Mouse (Mus musculus) spleen, adult 2 months (tissue): ENCODE results near the gene Arl14. TPM values are rescaled to one million over a fixed set of nuclear protein-coding genes. Genes with fewer than 3 reads are reported as not detected.

Experiments
- DNase-seq, 2 experiments: peaks; one replicate each; pipeline versions ENCODE4 v3.0.0 to v3.0.0-alpha.2; 2012 to 2021; ENCODE audit warnings: low spot score in 2 of 2, low read depth in 1 of 2
- H3K27ac ChIP-seq: fragments of 200-500 bp; 2 replicates; pipeline ENCODE4 v1.5.1; 2012; ENCODE audit warnings: low read length, inconsistent platforms; ENCODE audit not compliant: insufficient read depth
- H3K27me3 ChIP-seq: fragments of 200-500 bp; 2 replicates; pipeline ENCODE4 v1.6.1; 2012; ENCODE audit warnings: mild to moderate bottlenecking, moderate library complexity, low read length, inconsistent platforms; ENCODE audit not compliant: control insufficient read depth, insufficient read depth
- H3K36me3 ChIP-seq: fragments of 200-500 bp; 2 replicates; pipeline ENCODE4 v1.6.1; 2012; ENCODE audit warnings: mild to moderate bottlenecking, low read length, inconsistent platforms; ENCODE audit not compliant: control insufficient read depth, insufficient read depth
- H3K4me1 ChIP-seq: fragments of 200-500 bp; 2 replicates; pipeline ENCODE4 v1.6.1; 2011; ENCODE audit warnings: inconsistent platforms; ENCODE audit not compliant: control insufficient read depth, insufficient read depth, insufficient read length
- H3K4me3 ChIP-seq: fragments of 200-500 bp; 2 replicates; pipeline ENCODE4 v1.5.1; 2011; ENCODE audit warnings: mild to moderate bottlenecking, inconsistent platforms; ENCODE audit not compliant: insufficient read depth, insufficient read length; ENCODE audit errors: extremely low read depth
- CTCF ChIP-seq: fragments of 200-500 bp; IDR thresholded peaks from 2 replicates; pipeline ENCODE4 v1.5.1; 2011; ENCODE audit warnings: mild to moderate bottlenecking, inconsistent platforms; ENCODE audit not compliant: insufficient read depth, insufficient read length, insufficient replicate concordance; ENCODE audit errors: extremely low read depth
- POLR2A ChIP-seq: fragments of 200-500 bp; IDR thresholded peaks from 2 replicates; pipeline ENCODE4 v1.6.1; 2011; ENCODE audit warnings: low read depth, low read length, inconsistent platforms
- WGBS: fragments of 180-500 bp; shearing (Covaris S2); methylation state at CpG from one replicate; pipeline ENCODE4 v1.1.7; 2018; 5-methylcytosine and 5-hydroxymethylcytosine counted together
- polyA plus RNA-seq: library from polyadenylated mRNA; depleted of rRNA; stranded (reverse); fragments of >200 nt; gene quantifications from 2 replicates; pipeline ENCODE4 v1.2.3, GENCODE M21; 2012

Arl14 gene
- polyA plus RNA-seq, 1 experiment = not detected

- H3K36me3 ChIP-seq = no peaks in the 10 kb centered on the region
- H3K27ac ChIP-seq = no peak overlapping the region
- TF ChIP-seq CTCF = no peak
- no peak for TF ChIP-seq POLR2A
- no peak for DNase-seq
- peaks cover 8% of the 10 kb centered on the region; the same call in 1 of the 2 replicates for H3K4me1 ChIP-seq
- no peak overlapping the region for H3K4me3 ChIP-seq
- H3K27me3 ChIP-seq = no peaks in the 10 kb centered on the region
These were observed 40.0 kb upstream of the Arl14 start for GRCm38 (mm10) chr3:69182225-69182624.

DNA sequence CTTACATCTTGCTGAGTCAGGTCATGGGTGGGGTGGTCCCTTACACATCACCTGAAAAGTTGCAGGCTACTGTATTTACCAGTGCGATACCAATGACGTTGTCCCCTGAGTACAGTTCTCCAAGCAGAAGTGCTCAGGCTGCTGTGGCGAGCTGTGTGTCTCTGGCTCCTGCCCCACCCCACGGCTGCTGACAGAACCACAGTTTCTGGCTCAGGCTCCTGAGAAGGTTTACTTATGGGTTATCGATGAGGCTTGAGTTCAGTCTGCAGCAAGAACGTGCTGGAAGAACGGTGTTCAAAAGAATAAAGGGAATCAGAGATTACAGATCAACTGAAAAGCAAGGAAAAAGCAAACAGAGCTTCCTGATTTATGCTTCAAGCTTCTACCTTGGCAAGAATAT lies 37.0 kb upstream of the Arl14 start:
- no peak overlapping the region for H3K4me3 ChIP-seq
- TF ChIP-seq CTCF = no peak
- TF ChIP-seq POLR2A = no peak
- DNase-seq = no peak
- 64% methylated on average over 7 of the region's 7 CpGs for WGBS
- no peak overlapping the region for H3K27ac ChIP-seq
- H3K27me3 ChIP-seq = no peaks in the 10 kb centered on the region
- no peaks in the 10 kb centered on the region for H3K36me3 ChIP-seq
- 0 out of 2 replicates have a peak, but pooled peaks cover 3% of the 10 kb centered on the region for H3K4me1 ChIP-seq

DNA sequence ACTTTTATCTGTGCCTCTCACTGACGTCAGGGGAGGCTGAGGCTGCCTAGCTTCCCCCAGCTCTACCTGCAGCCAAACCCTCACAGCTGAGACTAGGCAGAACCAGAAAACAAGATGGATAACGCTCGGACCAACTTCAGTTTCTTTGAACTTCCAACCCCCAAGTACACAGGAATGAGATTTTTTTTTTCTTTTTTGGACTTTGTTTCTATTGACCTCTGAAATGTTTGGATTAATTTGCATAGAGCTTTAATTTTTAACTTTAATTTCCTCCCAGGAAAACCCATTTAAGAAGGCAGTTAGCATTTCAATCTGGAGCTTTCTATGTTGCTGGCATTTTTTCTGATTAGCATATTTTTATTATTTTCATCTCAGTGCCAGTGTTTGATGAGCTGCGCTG lies 36.2 kb upstream of the Arl14 start:
- Histone ChIP-seq H3K36me3 (no peaks in the 10 kb centered on the region), H3K27ac (no peak overlapping the region), H3K4me1 (0 out of 2 replicates have a peak, but pooled peaks cover 3% of the 10 kb centered on the region), H3K27me3 (no peaks in the 10 kb centered on the region), H3K4me3 (no peak overlapping the region)
- no peak for TF ChIP-seq POLR2A
- no peak for TF ChIP-seq CTCF
- WGBS = 90% methylated on average over 4 of the region's 4 CpGs
- no peak for DNase-seq

DNA sequence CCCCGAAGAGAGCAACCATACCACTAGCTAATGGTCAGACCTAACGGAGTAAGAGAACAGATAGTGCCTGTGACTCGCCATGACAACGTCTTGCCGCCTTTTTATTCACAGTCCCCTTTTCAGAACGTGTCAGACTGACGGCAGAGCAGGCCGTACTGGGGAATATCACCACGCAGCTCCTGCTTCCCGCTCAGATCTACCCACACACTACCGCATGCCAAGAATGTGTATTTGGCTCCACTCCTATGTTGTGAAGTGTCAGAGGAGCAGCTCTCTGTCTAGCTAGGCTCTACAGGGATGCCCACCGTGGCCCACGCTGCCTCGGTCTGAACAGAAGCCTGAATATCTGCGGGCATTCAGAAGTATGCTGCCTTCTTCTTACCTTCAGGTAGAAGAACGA lies 35.6 kb upstream of the Arl14 start:
- WGBS = 90% methylated on average over 16 of the region's 16 CpGs

DNA sequence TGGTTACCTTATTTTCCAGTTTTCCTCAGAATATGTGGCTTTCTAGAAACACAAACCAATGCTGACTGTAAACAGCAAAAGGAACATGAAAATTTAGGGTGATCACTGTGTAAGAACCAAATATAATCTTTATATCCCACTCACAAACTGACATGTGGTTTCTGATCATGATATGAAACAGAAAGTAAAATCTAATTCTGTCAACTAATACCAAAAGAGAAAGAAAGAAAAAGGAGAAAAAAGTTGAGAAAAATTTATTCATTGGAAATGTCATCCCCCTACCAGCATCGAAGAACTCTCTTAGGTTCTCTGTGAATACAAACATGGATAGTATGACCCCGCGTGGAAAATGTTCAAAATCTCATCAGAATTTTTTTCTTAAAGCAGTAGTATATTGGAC lies 29.2 kb upstream of the Arl14 start:
- Histone ChIP-seq H3K36me3 (no peaks in the 10 kb centered on the region), H3K4me1 (no peaks in the 10 kb centered on the region), H3K4me3 (no peak overlapping the region; the same call in 1 of the 2 replicates), H3K27ac (no peak overlapping the region), H3K27me3 (no peaks in the 10 kb centered on the region)
- 84% methylated on average over 3 of the region's 3 CpGs for WGBS
- no peak for DNase-seq
- TF ChIP-seq CTCF (no peak), POLR2A (no peak)

More for the DNA sequence above, 35.6 kb upstream of the Arl14 start:
- no peak for DNase-seq
- TF ChIP-seq POLR2A = no peak
- TF ChIP-seq CTCF = no peak
- no peaks in the 10 kb centered on the region for H3K27me3 ChIP-seq
- H3K27ac ChIP-seq = no peak overlapping the region
- no peaks in the 10 kb centered on the region for H3K36me3 ChIP-seq
- no peak overlapping the region for H3K4me3 ChIP-seq
- H3K4me1 ChIP-seq = 0 out of 2 replicates have a peak, but pooled peaks cover 3% of the 10 kb centered on the region

DNA sequence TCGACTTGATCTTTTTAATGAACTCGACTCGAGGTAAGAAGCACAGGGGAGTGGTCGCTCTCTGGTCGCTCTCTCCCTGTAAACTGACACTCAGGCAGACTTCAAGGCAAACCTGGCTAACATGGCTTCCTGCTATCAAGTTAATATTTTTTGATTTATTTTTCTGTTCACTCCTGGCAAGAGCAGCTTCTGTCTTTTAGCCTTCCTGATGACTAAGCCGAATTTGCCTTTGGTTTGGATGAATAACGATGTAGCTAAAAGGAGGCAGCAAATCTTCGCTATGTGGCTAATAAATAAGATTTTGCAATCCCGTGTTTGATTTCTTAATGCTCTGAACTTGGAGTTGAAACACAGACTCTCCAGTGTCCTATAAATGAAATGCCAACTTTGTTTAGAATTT lies 27.7 kb upstream of the Arl14 start:
- Histone ChIP-seq H3K27me3 (no peaks in the 10 kb centered on the region), H3K27ac (no peak overlapping the region), H3K4me1 (no peaks in the 10 kb centered on the region), H3K36me3 (no peaks in the 10 kb centered on the region), H3K4me3 (no peak overlapping the region)
- TF ChIP-seq CTCF (no peak), POLR2A (no peak)
- no peak for DNase-seq
- 58% methylated on average over 9 of the region's 9 CpGs for WGBS

GRCm38 (mm10) chr3:69195251-69195650 lies 27.0 kb upstream of the Arl14 start:
- H3K4me3 ChIP-seq = no peak overlapping the region
- DNase-seq = no peak
- H3K36me3 ChIP-seq = no peaks in the 10 kb centered on the region
- TF ChIP-seq CTCF (no peak), POLR2A (no peak)
- 88% methylated on average over 8 of the region's 8 CpGs for WGBS
- no peaks in the 10 kb centered on the region for H3K4me1 ChIP-seq
- H3K27me3 ChIP-seq = no peaks in the 10 kb centered on the region
- no peak overlapping the region for H3K27ac ChIP-seq

DNA sequence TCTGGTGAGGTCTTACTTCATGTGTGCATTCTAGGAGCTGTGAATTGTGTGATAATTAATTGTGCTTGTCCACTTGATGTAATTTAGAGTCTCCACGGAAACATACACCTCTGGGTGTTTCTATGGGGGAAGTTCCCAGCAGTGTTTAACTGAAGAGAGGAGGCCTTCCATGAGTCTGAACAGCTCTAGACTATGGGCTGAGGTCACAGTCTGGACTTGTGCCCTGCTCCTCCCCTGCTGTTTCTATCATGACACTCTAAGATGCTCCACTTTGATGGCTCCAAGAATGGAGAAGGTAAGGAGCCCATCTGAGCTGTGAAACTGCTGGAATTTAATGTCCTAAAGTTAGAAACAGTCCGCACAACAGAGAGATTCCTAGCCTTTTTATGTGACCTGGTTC lies 24.1 kb upstream of the Arl14 start:
- no peak for DNase-seq
- H3K4me1 ChIP-seq = peaks cover 15% of the 10 kb centered on the region
- WGBS = 92% methylated on average over 2 of the region's 2 CpGs
- no peak overlapping the region for H3K27ac ChIP-seq
- no peaks in the 10 kb centered on the region for H3K27me3 ChIP-seq
- H3K36me3 ChIP-seq = no peaks in the 10 kb centered on the region
- TF ChIP-seq CTCF = no peak
- no peak for TF ChIP-seq POLR2A
- no peak overlapping the region for H3K4me3 ChIP-seq
